Mouse (Mus musculus) heart, embryonic 13.5 days (tissue): ENCODE data around the gene Cdhr4. TPM values are rescaled to one million over a fixed set of nuclear protein-coding genes. Genes with fewer than 3 reads are reported as not detected.
"Not testable (repeated sequence)": the region's sequence is repeated elsewhere in the genome, so short reads cannot be mapped to it uniquely, and the experiment has no call there.

ENCODE experiments used
- ATAC-seq: fragments of 200-750 bp; cut with Nextera tagmentation; 2 replicates; pipeline ENCODE4 v1.8.0; 2017; ENCODE audit warnings: moderate TSS enrichment; ENCODE audit not compliant: insufficient number of reproducible peaks, low FRiP score, low TSS enrichment; ENCODE audit errors: extremely low read depth
- H3K27ac ChIP-seq: fragments of 300-500 bp; sonication (generic); replicated peaks from 2 replicates; pipeline ENCODE4 v1.5.1; 2015; ENCODE audit warnings: moderate library complexity, mild to moderate bottlenecking, inconsistent platforms
- H3K27me3 ChIP-seq: fragments of 300-500 bp; sonication (generic); replicated peaks from 2 replicates; pipeline ENCODE4 v1.6.1; 2015; ENCODE audit warnings: mild to moderate bottlenecking, inconsistent platforms
- H3K36me3 ChIP-seq: fragments of 300-500 bp; sonication (generic); 2 replicates; pipeline ENCODE4 v1.6.1; 2015; ENCODE audit warnings: mild to moderate bottlenecking, inconsistent platforms
- H3K4me1 ChIP-seq: fragments of 300-500 bp; sonication (generic); 2 replicates; pipeline ENCODE4 v1.6.1; 2015; ENCODE audit warnings: inconsistent platforms
- H3K4me2 ChIP-seq: fragments of 300-500 bp; sonication (generic); 2 replicates; pipeline ENCODE4 v1.6.1; 2015; ENCODE audit warnings: inconsistent platforms, mild to moderate bottlenecking, moderate library complexity
- H3K4me3 ChIP-seq: fragments of 300-500 bp; sonication (generic); 2 replicates; pipeline ENCODE4 v1.5.1; 2015; ENCODE audit warnings: moderate library complexity, mild to moderate bottlenecking, inconsistent platforms
- H3K9ac ChIP-seq: fragments of 300-500 bp; sonication (generic); 2 replicates; pipeline ENCODE4 v1.6.1; 2015; ENCODE audit warnings: inconsistent platforms, mild to moderate bottlenecking, moderate library complexity
- H3K9me3 ChIP-seq: fragments of 300-500 bp; sonication (generic); 2 replicates; pipeline ENCODE4 v1.6.1; 2016; ENCODE audit warnings: inconsistent platforms
- WGBS: fragments of 180-500 bp; shearing (Covaris S2); methylation state at CpG from one replicate; pipeline ENCODE4 v1.1.7; 2015; ENCODE audit warnings: mixed read lengths; 5-methylcytosine and 5-hydroxymethylcytosine counted together
- polyA plus RNA-seq: library from polyadenylated mRNA; unstranded; fragments of >200 nt; fragmentation: Nextera tagmentation; extraction: Ambion mirVana; gene quantifications from 2 replicates; pipeline ENCODE4 v1.2.1, GENCODE M21; 2015

The Cdhr4 gene
- polyA plus RNA-seq, 1 experiment from 2014 or later, result 7.7 TPM

GRCm38 (mm10) chr9:107994464-107994863 is 2.2 kb downstream of the Cdhr4 start:
- peak overlapping the region; percentile 40; the same call in 1 of the 2 replicates for H3K27ac ChIP-seq

DNA sequence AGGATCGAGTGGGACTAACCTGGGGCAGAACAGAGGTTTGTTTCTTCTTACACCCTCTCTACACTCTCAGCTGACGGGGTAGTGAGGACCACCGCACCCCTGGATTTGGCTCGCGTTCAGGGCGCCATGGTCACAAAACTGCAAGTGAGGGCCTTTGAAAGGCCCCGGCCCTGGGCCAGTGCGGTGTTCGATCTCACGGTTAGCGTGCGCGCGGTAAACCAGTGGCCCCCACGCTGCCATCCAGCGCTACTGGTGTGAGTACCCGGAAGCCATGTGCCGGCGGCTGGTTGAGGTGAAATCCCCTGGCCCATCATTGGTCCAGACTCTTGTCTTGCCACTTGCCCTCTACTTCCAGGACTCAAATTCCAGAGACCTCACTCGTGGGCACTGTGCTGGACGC is 3.2 kb downstream of the Cdhr4 start:
- H3K9ac ChIP-seq, result no peak overlapping the region
- H3K27ac ChIP-seq, result no peak overlapping the region
- H3K4me2 ChIP-seq, result no peak overlapping the region
- peaks cover 14% of the 10 kb centered on the region for H3K4me1 ChIP-seq
- ATAC-seq, result no peak
- WGBS, result 92% methylated on average over 21 of the region's 21 CpGs
- no peaks in the 10 kb centered on the region for H3K9me3 ChIP-seq
- no peaks in the 10 kb centered on the region for H3K36me3 ChIP-seq
- H3K4me3 ChIP-seq, result no peak overlapping the region
- H3K27me3 ChIP-seq, result no peaks in the 10 kb centered on the region

More at GRCm38 (mm10) chr9:107994464-107994863, 2.2 kb downstream of the Cdhr4 start:
- no peaks in the 10 kb centered on the region for H3K9me3 ChIP-seq
- 23% methylated on average over 2 of the region's 2 CpGs for WGBS
- peaks cover 14% of the 10 kb centered on the region for H3K4me1 ChIP-seq
- H3K27me3 ChIP-seq, result no peaks in the 10 kb centered on the region
- no peak overlapping the region for H3K4me2 ChIP-seq
- ATAC-seq, result no peak
- peak overlapping the region; percentile 40 for H3K9ac ChIP-seq
- no peaks in the 10 kb centered on the region for H3K36me3 ChIP-seq
- H3K4me3 ChIP-seq, result no peak overlapping the region

DNA sequence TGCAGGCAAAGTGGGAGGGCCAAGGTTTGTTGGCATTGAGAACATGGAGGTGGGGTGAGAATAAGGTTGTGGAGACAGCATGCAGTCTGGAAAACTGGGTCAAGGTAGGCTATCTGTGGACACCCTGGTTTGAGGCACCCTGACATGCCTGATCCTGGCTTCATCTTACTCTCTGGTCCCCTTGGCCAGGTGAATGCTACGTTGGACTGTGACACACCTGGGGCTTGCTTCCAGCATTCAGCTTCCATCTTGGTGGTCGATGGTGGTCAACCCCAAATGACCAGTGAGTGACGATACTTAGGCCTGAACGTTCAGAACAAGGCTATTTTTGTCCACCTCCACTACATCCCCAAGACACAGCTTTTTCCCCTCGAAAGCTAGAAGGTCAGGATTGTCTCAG is 3.8 kb downstream of the Cdhr4 start, which contains the start of gene Gm20662:
Gm20662 (plus strand) TSS at position 301 of the 400 bp plus-strand sequence.
- 73% methylated on average over 5 of the region's 5 CpGs for WGBS
- Histone ChIP-seq H3K9me3 (no peaks in the 10 kb centered on the region), H3K4me3 (no peak within 1 kb of the TSS), H3K27me3 (no peaks in the 10 kb centered on the region), H3K9ac (no peak within 1 kb of the TSS), H3K4me2 (no peak within 1 kb of the TSS), H3K36me3 (no peaks in the 10 kb centered on the region), H3K4me1 (peaks cover 14% of the 10 kb centered on the region), H3K27ac (peak within 1 kb of the TSS; percentile 40; the same call in 1 of the 2 replicates)
- no peak for ATAC-seq

DNA sequence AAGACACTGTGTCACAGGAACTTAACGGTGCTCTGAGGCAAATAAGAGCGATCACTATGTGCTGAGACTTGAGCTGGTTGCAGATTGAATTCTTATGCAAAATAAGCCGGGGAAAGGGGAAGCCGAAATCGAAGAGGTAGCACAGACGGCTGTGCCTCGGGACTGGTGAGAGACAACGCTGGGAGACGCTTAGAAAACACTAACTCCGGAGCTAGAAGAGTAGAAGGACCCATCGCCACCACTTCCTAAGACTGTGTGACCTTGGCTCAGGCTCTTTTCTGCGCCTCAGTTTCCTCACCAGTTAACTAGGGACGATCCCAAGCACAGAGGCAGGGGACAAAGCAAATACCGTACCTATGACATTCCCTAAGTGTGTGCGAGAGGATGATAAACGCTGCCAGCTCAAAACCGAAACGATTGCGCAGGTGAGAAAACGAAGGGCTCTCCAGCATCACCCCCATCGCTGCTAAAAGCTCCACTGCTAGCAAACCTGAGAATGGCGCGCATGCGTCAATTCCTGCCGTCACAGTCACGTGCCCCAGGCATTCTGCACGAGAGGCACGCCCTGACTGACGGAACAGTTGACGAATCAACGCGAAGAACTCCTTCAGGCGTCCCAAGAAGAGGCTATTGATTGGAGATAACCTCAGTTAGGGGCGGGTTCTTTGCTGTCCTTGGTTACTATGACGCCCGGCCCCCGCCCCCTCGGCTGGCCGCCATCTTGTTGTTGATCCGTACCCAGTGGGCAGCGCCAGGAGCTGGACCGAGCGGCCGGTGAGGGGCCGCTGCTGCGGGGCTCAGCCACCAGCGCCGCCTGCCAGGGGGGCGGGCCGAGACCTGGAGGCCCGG is 9.8 kb downstream of the Cdhr4 start, which contains the start of gene Ip6k1:
Ip6k1 (plus strand) TSS at position 580 of the 849 bp plus-strand sequence.
- 1% methylated on average over 51 of the region's 51 CpGs for WGBS
- H3K4me1 ChIP-seq, result peaks cover 31% of the 10 kb centered on the region
- H3K9me3 ChIP-seq, result no peaks in the 10 kb centered on the region
- peak within 1 kb of the TSS; percentile 99 for H3K9ac ChIP-seq
- H3K36me3 ChIP-seq, result no peaks in the 10 kb centered on the region
- peak within 1 kb of the TSS; percentile 97 for H3K27ac ChIP-seq
- no peaks in the 10 kb centered on the region for H3K27me3 ChIP-seq
- H3K4me2 ChIP-seq, result peak within 1 kb of the TSS; percentile 92
- peak within 1 kb of the TSS; percentile 99 for H3K4me3 ChIP-seq
- ATAC-seq, result peak; percentile 97

- H3K4me2 ChIP-seq, result peak overlapping the region; percentile 88
- H3K9ac ChIP-seq, result peak overlapping the region; percentile 99
- peak overlapping the region; percentile 97 for H3K27ac ChIP-seq
- no peaks in the 10 kb centered on the region for H3K9me3 ChIP-seq
- peak overlapping the region; percentile 99 for H3K4me3 ChIP-seq
- H3K4me1 ChIP-seq, result peaks cover 31% of the 10 kb centered on the region
- under 1% methylated on average over 50 of the region's 50 CpGs for WGBS
- ATAC-seq, result no peak
- H3K27me3 ChIP-seq, result no peaks in the 10 kb centered on the region
- no peaks in the 10 kb centered on the region for H3K36me3 ChIP-seq
Measured at GRCm38 (mm10) chr9:108002778-108003530, 10.7 kb downstream of the Cdhr4 start.

DNA sequence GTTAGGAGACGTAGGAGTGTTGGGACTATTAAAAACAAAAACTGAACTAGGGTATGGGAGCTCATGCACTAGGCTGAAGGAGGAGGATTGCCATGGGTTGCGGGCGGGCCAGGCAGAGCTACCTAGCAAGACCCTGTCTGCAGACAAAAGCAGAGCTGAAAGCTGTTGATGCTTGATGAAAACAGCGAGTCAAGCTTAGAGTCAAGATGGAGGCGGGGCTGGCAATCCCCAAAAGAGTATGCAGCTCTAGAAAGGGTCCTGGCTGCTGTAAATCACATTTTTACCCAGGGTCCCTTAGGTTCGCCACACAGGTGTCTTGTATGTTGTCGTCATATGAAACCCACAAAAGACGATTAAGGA is 11.2 kb downstream of the Cdhr4 start:
- H3K4me2 ChIP-seq, result peak overlapping the region; percentile 88
- no peaks in the 10 kb centered on the region for H3K36me3 ChIP-seq
- peak overlapping the region; percentile 97 for H3K27ac ChIP-seq
- no peaks in the 10 kb centered on the region for H3K9me3 ChIP-seq
- no peak for ATAC-seq
- H3K9ac ChIP-seq, result peak overlapping the region; percentile 99
- H3K27me3 ChIP-seq, result no peaks in the 10 kb centered on the region
- H3K4me1 ChIP-seq, result peaks cover 37% of the 10 kb centered on the region
- H3K4me3 ChIP-seq, result peak overlapping the region; percentile 99
- 24% methylated on average over 8 of the region's 8 CpGs for WGBS

DNA sequence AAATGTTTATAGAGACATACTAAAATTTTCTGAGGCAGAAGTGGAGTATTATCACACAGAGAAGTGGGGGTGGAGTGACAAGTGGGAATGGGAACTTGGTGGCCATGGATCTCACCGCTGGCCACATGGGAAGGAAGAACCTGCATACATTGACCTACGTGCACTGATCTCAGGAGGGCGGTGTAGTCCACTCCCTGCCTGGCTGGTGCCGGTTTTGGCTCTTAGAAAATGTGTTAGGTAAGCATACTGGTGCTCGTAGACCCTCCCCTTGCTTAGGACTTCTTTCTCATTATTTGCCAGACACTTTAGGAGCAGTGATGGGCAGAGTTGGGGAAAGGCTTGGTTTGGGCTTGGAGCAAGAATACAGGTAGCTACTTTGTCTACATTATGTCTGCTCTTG is 15.7 kb downstream of the Cdhr4 start:
- Histone ChIP-seq H3K4me1 (peaks cover 36% of the 10 kb centered on the region), H3K27ac (no peak overlapping the region), H3K4me2 (no peak overlapping the region), H3K27me3 (no peaks in the 10 kb centered on the region), H3K4me3 (no peak overlapping the region), H3K36me3 (peaks cover 12% of the 10 kb centered on the region), H3K9me3 (no peaks in the 10 kb centered on the region), H3K9ac (no peak overlapping the region)
- no peak for ATAC-seq
- WGBS, result 78% methylated on average over 5 of the region's 5 CpGs

DNA sequence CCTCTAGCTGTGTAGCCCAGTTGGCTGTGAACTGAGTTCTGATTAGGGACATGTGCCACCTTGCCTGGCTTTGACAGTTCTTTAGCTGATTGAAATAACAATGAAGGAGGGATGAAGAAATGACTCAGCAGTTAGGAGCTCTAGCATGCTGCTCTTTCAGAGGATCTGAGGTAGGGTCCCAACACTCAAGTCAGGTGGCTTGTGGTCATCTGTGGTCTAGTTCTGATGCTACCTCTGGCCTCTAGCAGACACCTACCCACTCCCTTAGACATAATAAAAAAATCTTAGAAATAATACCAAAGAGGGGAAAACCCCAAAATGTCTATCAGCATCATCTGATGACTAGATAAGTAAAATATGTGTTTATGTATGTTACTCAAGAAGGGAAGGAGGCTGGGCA is 18.1 kb downstream of the Cdhr4 start:
- H3K4me2 ChIP-seq, result no peak overlapping the region
- H3K9ac ChIP-seq, result no peak overlapping the region
- H3K36me3 ChIP-seq, result peaks cover 23% of the 10 kb centered on the region
- peaks cover 19% of the 10 kb centered on the region for H3K4me1 ChIP-seq
- no peaks in the 10 kb centered on the region for H3K27me3 ChIP-seq
- no peaks in the 10 kb centered on the region for H3K9me3 ChIP-seq
- no peak overlapping the region for H3K4me3 ChIP-seq
- no peak; the same call in 1 of the 2 replicates for ATAC-seq
- no peak overlapping the region for H3K27ac ChIP-seq

DNA sequence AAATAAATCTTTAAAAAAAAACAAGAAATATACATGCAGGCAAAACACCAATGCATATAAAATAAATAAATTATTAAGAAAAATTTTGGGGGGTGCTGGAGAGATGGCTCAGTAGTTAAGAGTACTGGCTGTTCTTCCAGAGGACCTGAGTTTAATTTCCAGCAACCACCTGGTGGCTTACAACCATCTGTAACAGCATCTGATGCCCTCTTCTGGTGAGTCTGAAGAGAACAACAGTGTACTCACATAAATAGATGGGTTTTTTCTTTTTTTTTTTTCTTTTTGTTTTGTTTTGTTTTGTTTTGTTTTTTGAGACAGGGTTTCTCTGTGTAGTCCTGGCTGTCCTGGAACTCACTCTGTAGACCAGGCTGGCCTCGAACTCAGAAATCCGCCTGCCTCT is 21.3 kb downstream of the Cdhr4 start:
- WGBS, result 92% methylated on average over 2 of the region's 2 CpGs

GRCm38 (mm10) chr9:108017127-108017526 is 24.8 kb downstream of the Cdhr4 start:
- no peak for ATAC-seq
- 74% methylated on average over 3 of the region's 3 CpGs for WGBS
- no peaks in the 10 kb centered on the region for H3K27me3 ChIP-seq

More for the DNA sequence above, 21.3 kb downstream of the Cdhr4 start:
- not testable (repeated sequence) for H3K9ac ChIP-seq, H3K27ac ChIP-seq, ATAC-seq, H3K9me3 ChIP-seq, H3K27me3 ChIP-seq, H3K4me1 ChIP-seq, H3K4me2 ChIP-seq, H3K4me3 ChIP-seq
- H3K36me3 ChIP-seq, result peaks cover 34% of the 10 kb centered on the region

GRCm38 (mm10) chr9:108020741-108021140 is 28.4 kb downstream of the Cdhr4 start:
- no peak for ATAC-seq
- Histone ChIP-seq H3K4me1 (peaks cover 26% of the 10 kb centered on the region), H3K27me3 (no peaks in the 10 kb centered on the region), H3K4me3 (no peak overlapping the region), H3K9me3 (no peaks in the 10 kb centered on the region), H3K9ac (no peak overlapping the region; the same call in 1 of the 2 replicates), H3K36me3 (peaks cover 29% of the 10 kb centered on the region), H3K4me2 (peak overlapping the region; percentile 52), H3K27ac (peak overlapping the region; percentile 71)
- 83% methylated on average over 1 of the region's 1 CpGs for WGBS

More at GRCm38 (mm10) chr9:108017127-108017526, 24.8 kb downstream of the Cdhr4 start:
- H3K36me3 ChIP-seq, result peaks cover 31% of the 10 kb centered on the region
- no peaks in the 10 kb centered on the region for H3K9me3 ChIP-seq
- no peak overlapping the region for H3K27ac ChIP-seq
- H3K4me3 ChIP-seq, result no peak overlapping the region
- peaks cover 28% of the 10 kb centered on the region for H3K4me1 ChIP-seq
- no peak overlapping the region for H3K4me2 ChIP-seq
- no peak overlapping the region for H3K9ac ChIP-seq
